18 mouse cellular contexts compared by ENCODE assay signal in the genomic region with DNA sequence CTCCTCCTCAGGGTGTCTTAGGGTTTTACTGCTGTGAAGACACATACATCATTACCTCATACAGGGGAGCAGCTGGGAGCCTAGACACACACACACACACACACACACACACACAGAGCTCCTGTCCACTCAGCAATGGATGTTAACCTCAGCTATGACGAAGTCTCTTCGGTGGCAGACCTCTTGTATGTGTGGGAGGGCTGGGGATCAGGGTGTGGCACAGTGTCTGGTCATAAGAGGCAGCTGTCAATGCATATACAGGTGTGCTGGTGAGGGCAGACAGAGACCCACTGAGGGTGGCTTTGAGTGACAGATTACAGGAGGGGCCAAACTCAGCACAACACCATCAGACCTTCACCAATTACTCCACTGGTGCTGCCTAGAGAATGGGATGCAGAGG. TPM values are rescaled to one million over a fixed set of nuclear protein-coding genes. Genes with fewer than 3 reads are reported as not detected.
DNase-seq lines count a peak whose midpoint lies in the region; TF ChIP-seq lines count a peak whose summit lies in the region.
"Had no signal": no experiment of that assay in that cellular context is flagged by ENCODE, and none has a peak within 500 bp of the region (broad histone marks: within the 10 kb centered on the region; RNA-seq: fewer than 3 reads in every experiment).

No protein-coding gene starts in this region.

- H3K27ac ChIP-seq in gastrocnemius, adult 2 months = no peak overlapping the region
- H3K27ac ChIP-seq: embryonic facial prominence, embryonic 15.5 days; forebrain, embryonic 12.5 days; heart, adult 2 months; hindbrain, embryonic 10.5 days; lung, embryonic 15.5 days had no signal

- no peak overlapping the region for H3K4me3 ChIP-seq in gastrocnemius, adult 2 months
- H3K4me3 ChIP-seq: embryonic facial prominence, embryonic 15.5 days; forebrain, embryonic 12.5 days; heart, adult 2 months; hindbrain, embryonic 10.5 days; lung, embryonic 15.5 days had no signal

- intact Hi-C loops in gastrocnemius, adult 2 months (cut with DNase I) = no loop called here

- peak; percentile 4 for DNase-seq in gastrocnemius, postnatal 10 days
- no peak for DNase-seq in gastrocnemius, adult 2 months
- peak; percentile 4 for DNase-seq in kidney, postnatal 10 days
- no peak for DNase-seq in kidney, adult 9 months
- DNase-seq in urinary bladder, postnatal 14 days (ENCODE audit: low spot score) = peak; percentile 1
- DNase-seq in urinary bladder, postnatal 36 days (ENCODE audit: low spot score in 2 of 2) = no peak
- DNase-seq in testis, postnatal 14 days (ENCODE audit: low spot score) = peak; percentile 2
- no peak for DNase-seq in layer of hippocampus, adult 11-12 months (ENCODE audit: low spot score)
- DNase-seq: B cell, adult 2 months; cerebellum, adult 9-10 months; kidney, postnatal 36 days; right cerebral cortex, postnatal 25 days had no signal

- no peak for TF ChIP-seq CTCF in gastrocnemius, adult 2 months (IDR thresholded peaks at IDR 0.05)

RNA-seq across cellular contexts. Expression of gene Ptgis, which starts 24.6 kb away (rescaled TPM):
- total RNA-seq in gastrocnemius, postnatal 10 days (2021) = 10 to 100 TPM; 13.7 to 17.8 TPM
- total RNA-seq in gastrocnemius, adult 2 months (2021) = 1 to 10 TPM; 1.7 to 5.2 TPM
- total RNA-seq: neutrophil, adult 5-6 weeks had no signal

Comparison
In these comparisons a context has a peak if more than half of its experiments do, and no peak if none do; other contexts are left out.
1. DNase-seq: peak in gastrocnemius, postnatal 10 days (single experiment), kidney, postnatal 10 days (single experiment), urinary bladder, postnatal 14 days (single experiment) and testis, postnatal 14 days (single experiment); none in gastrocnemius, adult 2 months (single experiment), kidney, adult 9 months (single experiment), urinary bladder, postnatal 36 days (0 of 2) and layer of hippocampus, adult 11-12 months (single experiment).